Mouse (Mus musculus): ENCODE results near the gene Ifitm1. TPM values are rescaled to one million over a fixed set of nuclear protein-coding genes. Genes with fewer than 3 reads are reported as not detected.

Gene Ifitm1
- polyA plus RNA-seq, 1 experiment from 2014 or later, result 163 TPM

DNA sequence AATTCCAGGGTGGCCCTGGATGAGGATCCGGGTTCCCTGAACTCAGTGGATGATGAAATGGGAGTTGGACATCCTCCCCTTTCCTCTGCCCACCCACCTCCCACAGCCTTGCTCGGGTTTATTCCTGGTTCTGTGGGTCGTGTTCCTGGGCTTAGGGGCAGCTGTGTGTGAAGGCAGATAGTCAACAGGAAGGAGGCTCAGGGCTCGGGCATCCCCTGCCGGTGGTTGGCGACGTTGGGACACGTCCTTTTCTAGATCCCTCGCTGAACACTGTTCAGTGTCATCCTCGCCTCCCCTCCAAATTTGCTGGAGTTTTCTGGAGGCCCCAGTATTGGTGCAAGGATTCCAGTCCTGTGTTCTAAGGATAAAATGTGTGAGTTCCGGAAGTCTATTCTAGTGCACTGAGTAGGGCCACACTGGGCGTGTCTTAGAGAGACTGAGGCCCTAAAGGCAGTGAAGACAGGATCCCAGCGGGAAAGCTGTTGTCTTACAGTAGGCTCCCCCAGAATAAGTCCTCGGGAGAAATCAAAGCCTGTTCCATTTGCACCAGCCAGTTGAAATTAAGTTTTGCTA, 24.2 kb downstream of the Ifitm1 start:
- no peaks in the 10 kb centered on the region for H3K27me3 ChIP-seq (ENCODE audit: insufficient read depth, low read length)
- ATAC-seq (replicated peaks; ENCODE audit: low FRiP score, low read depth) (no peak), DNase-seq (ENCODE audit: low spot score) (no peak)
- 81% methylated on average over 14 of the region's 14 CpGs for WGBS
- no peak overlapping the region for H3K9ac ChIP-seq (ENCODE audit: low read depth, low read length)
- no peaks in the 10 kb centered on the region for H3K36me3 ChIP-seq (ENCODE audit: insufficient read depth, low read length)
- no peaks in the 10 kb centered on the region for H3K9me3 ChIP-seq (replicated peaks; ENCODE audit: low read length)
- H3K27ac ChIP-seq, result no peak overlapping the region
- no peak overlapping the region for H3K4me2 ChIP-seq (ENCODE audit: low read length)
- H3K4me1 ChIP-seq (replicated peaks; ENCODE audit: insufficient read depth, low read length), result no peaks in the 10 kb centered on the region
- TF ChIP-seq CTCF (IDR thresholded peaks at IDR 0.05; ENCODE audit: low read depth), result no peak
- H3K4me3 ChIP-seq (replicated peaks; ENCODE audit: low read depth, low read length), result no peak overlapping the region

DNA sequence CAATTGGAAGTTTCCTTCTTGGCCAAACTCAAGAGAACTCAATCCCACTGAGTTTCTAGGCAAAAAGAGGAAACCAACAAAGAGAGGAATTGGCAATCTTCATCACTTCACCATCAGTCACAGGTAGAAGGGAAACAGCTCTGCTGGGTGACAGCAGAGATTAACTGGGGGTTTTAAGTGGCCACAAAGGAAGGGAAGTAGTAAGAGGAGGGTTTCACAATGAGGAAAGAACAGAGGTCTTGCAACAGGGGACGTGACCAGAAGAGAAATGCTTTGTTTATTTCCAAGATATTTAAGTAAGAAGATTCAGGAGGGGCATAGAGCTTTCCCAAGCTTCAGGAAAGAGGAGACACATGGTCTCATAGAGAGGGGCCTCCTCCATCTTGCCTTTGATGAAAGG, 30.8 kb downstream of the Ifitm1 start:
- 53% methylated on average over 1 of the region's 1 CpGs for WGBS
- Histone ChIP-seq H3K9ac (ENCODE audit: low read depth, low read length) (no peak overlapping the region), H3K27ac (no peak overlapping the region), H3K4me1 (replicated peaks; ENCODE audit: insufficient read depth, low read length) (no peaks in the 10 kb centered on the region), H3K27me3 (ENCODE audit: insufficient read depth, low read length) (no peaks in the 10 kb centered on the region), H3K36me3 (ENCODE audit: insufficient read depth, low read length) (no peaks in the 10 kb centered on the region), H3K4me2 (ENCODE audit: low read length) (no peak overlapping the region), H3K4me3 (replicated peaks; ENCODE audit: low read depth, low read length) (no peak overlapping the region), H3K9me3 (replicated peaks; ENCODE audit: low read length) (no peaks in the 10 kb centered on the region)
- TF ChIP-seq CTCF (IDR thresholded peaks at IDR 0.05; ENCODE audit: low read depth), result no peak
- DNase-seq (ENCODE audit: low spot score), result no peak
- no peak for ATAC-seq (replicated peaks; ENCODE audit: low FRiP score, low read depth)

DNA sequence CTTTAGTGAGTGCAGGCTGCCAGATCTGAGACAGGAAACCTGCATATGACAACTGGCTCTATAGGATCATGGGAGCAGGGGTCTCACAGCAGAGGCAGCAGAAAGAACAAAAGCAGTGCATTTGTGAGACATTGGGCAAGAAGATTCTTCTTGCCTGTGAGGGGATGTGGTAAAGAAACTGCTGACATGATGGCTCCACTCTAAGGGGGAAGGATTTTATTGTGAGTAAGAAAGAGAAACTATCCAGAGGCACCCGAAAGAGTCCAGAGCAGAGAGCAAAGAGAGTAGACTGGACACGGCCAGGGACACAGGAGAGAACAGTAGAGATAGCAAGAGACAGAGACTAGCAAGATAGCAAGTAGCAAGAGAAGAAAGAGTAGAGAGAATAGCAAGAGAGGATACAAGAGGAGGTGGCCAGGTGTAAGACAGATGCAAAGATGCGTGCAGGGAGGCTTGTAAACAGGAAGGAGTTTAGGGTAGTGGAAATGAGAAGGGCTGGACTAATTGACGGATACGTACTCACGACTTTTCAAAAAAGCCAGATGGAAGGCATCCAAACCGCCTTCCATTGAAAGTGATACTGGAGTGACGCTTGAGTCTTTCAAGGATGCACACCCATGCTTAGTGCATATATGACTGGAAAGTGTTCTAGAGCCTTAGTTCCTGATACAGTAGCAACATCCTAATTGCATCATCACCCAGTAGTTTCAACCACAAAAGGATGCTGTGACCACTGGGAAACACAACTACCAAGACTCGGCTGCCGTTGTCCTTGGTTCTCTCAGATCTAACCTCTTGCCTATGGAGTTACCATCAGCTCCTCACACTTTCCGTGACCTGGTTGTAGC, 32.1 kb downstream of the Ifitm1 start:
- WGBS, result 80% methylated on average over 11 of the region's 11 CpGs
- Histone ChIP-seq H3K27me3 (ENCODE audit: insufficient read depth, low read length) (no peaks in the 10 kb centered on the region), H3K27ac (no peak overlapping the region), H3K4me2 (ENCODE audit: low read length) (no peak overlapping the region), H3K36me3 (ENCODE audit: insufficient read depth, low read length) (no peaks in the 10 kb centered on the region), H3K4me3 (replicated peaks; ENCODE audit: low read depth, low read length) (no peak overlapping the region), H3K9me3 (replicated peaks; ENCODE audit: low read length) (no peaks in the 10 kb centered on the region), H3K4me1 (replicated peaks; ENCODE audit: insufficient read depth, low read length) (no peaks in the 10 kb centered on the region), H3K9ac (ENCODE audit: low read depth, low read length) (no peak overlapping the region)
- TF ChIP-seq CTCF (IDR thresholded peaks at IDR 0.05; ENCODE audit: low read depth), result no peak
- no peak for ATAC-seq (replicated peaks; ENCODE audit: low FRiP score, low read depth)
- no peak for DNase-seq (ENCODE audit: low spot score)

DNA sequence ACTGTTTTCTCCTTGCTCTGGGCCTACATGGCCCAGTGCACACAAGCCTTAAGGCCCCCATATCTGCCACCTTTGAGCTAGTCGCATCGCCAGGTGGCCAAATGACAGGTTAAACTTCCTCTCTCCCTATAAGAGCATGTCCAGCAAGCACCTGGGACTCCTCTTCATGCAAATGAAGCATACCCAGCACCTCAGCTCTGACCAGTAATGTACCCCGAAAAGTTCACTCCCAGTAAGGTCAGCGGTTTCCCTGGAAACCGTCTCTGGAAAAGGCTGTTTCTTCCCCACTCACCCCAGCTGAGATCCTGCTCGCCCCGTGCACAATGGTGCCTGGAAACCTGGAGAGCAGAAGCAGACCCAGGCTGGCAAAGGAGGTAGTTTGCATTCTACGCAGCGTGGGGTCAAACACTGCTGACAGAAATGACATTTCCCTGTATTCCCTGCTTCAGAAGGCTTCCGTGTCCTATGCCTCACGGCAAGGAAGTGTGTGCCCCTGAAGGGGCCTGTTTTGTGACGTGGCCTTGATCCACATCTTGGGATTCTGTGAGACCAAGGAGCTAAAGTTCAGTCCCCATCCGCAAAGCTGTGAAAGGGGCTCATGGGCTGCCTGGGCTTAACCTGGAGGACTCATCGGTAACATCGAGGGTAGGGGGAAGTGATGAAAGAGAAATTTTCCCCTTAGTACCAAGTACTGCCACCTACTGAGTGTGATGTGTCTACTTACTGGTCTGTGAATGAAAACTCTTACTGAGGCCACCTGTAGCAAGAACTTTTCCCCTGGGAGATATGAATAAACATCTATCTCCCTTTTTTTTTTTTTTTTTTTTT, 34.1 kb downstream of the Ifitm1 start:
- no peak for DNase-seq (ENCODE audit: low spot score)
- 79% methylated on average over 15 of the region's 15 CpGs for WGBS
- H3K9ac ChIP-seq (ENCODE audit: low read depth, low read length), result no peak overlapping the region
- no peaks in the 10 kb centered on the region for H3K27me3 ChIP-seq (ENCODE audit: insufficient read depth, low read length)
- H3K9me3 ChIP-seq (replicated peaks; ENCODE audit: low read length), result no peaks in the 10 kb centered on the region
- no peak overlapping the region for H3K4me3 ChIP-seq (replicated peaks; ENCODE audit: low read depth, low read length)
- no peak overlapping the region for H3K27ac ChIP-seq
- ATAC-seq (replicated peaks; ENCODE audit: low FRiP score, low read depth), result no peak
- H3K4me1 ChIP-seq (replicated peaks; ENCODE audit: insufficient read depth, low read length), result no peaks in the 10 kb centered on the region
- TF ChIP-seq CTCF (IDR thresholded peaks at IDR 0.05; ENCODE audit: low read depth), result no peak
- no peak overlapping the region for H3K4me2 ChIP-seq (ENCODE audit: low read length)
- no peaks in the 10 kb centered on the region for H3K36me3 ChIP-seq (ENCODE audit: insufficient read depth, low read length)

DNA sequence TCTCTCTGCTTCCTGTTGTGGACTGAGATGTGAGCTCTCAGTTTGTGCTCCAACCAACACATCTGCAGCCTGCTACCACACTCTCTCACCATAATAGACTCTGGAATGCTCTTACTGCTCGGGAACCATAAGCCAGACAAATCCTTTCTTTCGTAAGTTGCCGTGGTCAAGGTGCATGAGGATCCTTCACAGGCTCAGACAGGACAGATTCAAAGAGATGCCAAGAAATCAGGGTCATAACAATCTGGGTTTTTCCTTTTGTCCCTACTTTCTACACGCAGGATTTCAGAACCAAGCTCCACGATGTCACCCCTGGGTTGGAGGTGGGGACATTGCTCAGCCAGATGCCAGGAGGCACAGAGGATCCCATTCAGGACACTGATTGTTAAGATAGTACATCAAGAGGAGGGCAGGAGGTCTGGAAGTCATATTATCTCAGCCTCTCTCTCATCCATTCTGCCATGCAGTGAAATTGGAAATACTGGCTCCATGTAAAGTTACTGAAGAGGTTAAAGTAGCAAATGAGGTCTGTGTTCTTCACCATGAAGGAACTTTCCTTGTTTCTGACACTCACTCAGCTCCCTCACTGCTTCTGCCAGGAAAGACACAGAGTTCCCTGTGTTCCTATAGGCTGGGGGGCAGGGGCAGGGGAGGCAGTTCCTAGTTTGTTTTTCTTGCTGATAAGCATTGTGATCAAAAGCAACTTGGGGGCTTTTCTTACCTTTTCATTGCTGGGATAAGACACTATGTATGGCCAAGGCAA, 36.4 kb downstream of the Ifitm1 start:
- no peaks in the 10 kb centered on the region for H3K27me3 ChIP-seq (ENCODE audit: insufficient read depth, low read length)
- no peaks in the 10 kb centered on the region; the same call in 1 of the 2 replicates for H3K4me1 ChIP-seq (replicated peaks; ENCODE audit: insufficient read depth, low read length)
- H3K4me2 ChIP-seq (ENCODE audit: low read length), result no peak overlapping the region
- TF ChIP-seq CTCF (IDR thresholded peaks at IDR 0.05; ENCODE audit: low read depth), result no peak
- ATAC-seq (replicated peaks; ENCODE audit: low FRiP score, low read depth) (no peak), DNase-seq (ENCODE audit: low spot score) (no peak)
- WGBS, result 90% methylated on average over 5 of the region's 5 CpGs
- H3K9me3 ChIP-seq (replicated peaks; ENCODE audit: low read length), result no peaks in the 10 kb centered on the region
- no peak overlapping the region for H3K4me3 ChIP-seq (replicated peaks; ENCODE audit: low read depth, low read length)
- no peak overlapping the region for H3K27ac ChIP-seq
- H3K9ac ChIP-seq (ENCODE audit: low read depth, low read length), result no peak overlapping the region
- no peaks in the 10 kb centered on the region for H3K36me3 ChIP-seq (ENCODE audit: insufficient read depth, low read length)

DNA sequence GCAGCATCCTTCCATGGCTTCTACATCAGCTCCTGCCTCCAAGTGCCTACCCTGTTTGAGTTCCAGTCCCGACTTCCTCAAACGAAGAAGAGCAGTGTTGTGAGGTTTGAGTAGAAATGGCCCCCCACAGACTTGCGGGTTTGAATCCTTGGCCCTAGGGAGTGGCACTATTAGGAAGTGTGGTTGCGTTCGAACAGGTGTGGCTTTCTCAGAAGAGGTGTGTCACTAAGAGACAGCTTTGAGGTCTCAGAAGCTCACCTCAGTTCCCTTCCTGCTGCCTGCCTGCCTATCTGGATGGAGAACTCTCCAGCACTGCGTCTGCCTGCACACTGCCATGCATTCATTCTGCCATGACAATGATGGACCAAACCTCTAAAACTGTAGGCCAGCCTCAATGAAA, 39.4 kb downstream of the Ifitm1 start:
- H3K4me3 ChIP-seq (replicated peaks; ENCODE audit: low read depth, low read length), result no peak overlapping the region
- no peak overlapping the region for H3K9ac ChIP-seq (ENCODE audit: low read depth, low read length)
- H3K36me3 ChIP-seq (ENCODE audit: insufficient read depth, low read length), result no peaks in the 10 kb centered on the region
- no peak overlapping the region for H3K4me2 ChIP-seq (ENCODE audit: low read length)
- H3K9me3 ChIP-seq (replicated peaks; ENCODE audit: low read length), result no peaks in the 10 kb centered on the region
- no peak for TF ChIP-seq CTCF (IDR thresholded peaks at IDR 0.05; ENCODE audit: low read depth)
- 93% methylated on average over 6 of the region's 6 CpGs for WGBS
- H3K27ac ChIP-seq, result no peak overlapping the region
- peaks cover 12% of the 10 kb centered on the region for H3K4me1 ChIP-seq (replicated peaks; ENCODE audit: insufficient read depth, low read length)
- DNase-seq (ENCODE audit: low spot score) (no peak), ATAC-seq (replicated peaks; ENCODE audit: low FRiP score, low read depth) (no peak)
- H3K27me3 ChIP-seq (ENCODE audit: insufficient read depth, low read length), result no peaks in the 10 kb centered on the region

Data from kidney, postnatal 0 days (tissue).